Mouse (Mus musculus): ENCODE measurements around the gene Kdm4d. TPM values are rescaled to one million over a fixed set of nuclear protein-coding genes. Genes with fewer than 3 reads are reported as not detected.
"Not testable (repeated sequence)": the region's sequence is repeated elsewhere in the genome, so short reads cannot be mapped to it uniquely, and the experiment has no call there.

The Kdm4d gene
- 1 to 10 TPM; 2.0 to 2.9 (median 2.5) TPM for total RNA-seq (2022)

DNA sequence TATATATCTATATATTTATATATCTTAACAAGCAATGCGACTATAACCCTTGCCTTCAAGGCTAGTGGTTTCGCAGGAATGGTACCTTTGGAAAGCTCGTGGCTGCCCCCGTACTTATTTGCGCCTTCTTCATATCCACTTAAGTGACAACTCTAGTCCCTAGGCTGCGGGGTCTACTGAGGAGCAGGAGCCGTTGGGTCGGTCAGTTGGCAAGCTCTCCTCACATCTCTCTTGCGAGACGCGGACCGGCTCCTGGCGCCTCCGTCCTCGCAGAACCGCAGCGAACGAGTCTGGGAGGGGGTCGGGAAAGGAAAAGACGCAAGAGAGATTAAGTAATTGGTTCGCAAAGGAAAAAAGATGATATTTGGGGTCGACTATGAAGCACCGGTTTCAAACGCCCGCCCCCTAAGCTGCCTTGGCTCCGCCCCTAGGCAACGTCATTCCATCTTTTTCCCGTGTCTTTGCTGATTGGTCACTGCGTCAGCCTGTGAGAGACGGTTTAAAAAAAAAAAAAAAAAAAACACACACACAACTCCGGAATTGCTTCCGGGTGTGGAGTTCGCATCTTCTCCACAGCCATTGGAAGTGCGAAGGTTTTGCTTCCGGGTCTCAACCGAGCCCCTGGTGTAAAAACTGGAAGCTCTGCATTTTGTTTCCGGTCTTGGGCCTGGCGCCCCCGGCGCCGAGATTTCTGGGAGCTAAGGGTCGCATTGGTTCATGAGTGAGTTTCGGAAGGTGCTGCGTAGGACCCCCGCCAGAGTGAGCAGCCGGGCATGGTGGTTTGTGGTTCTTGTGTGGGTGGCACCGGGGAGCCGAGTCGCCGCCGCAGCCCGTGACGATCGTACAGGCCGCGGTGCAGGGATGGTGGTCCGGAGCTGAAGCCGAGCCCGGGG, at the start of gene Kdm4d, which contains the start of gene Cwc15:
Kdm4d (minus strand) TSS at position 460 of the 893 bp plus-strand sequence.
Cwc15 (plus strand) TSS at position 595 of the 893 bp plus-strand sequence.
- peak; percentile 85 to 98 for DNase-seq (ENCODE audit: low spot score in 2 of 2)

DNA sequence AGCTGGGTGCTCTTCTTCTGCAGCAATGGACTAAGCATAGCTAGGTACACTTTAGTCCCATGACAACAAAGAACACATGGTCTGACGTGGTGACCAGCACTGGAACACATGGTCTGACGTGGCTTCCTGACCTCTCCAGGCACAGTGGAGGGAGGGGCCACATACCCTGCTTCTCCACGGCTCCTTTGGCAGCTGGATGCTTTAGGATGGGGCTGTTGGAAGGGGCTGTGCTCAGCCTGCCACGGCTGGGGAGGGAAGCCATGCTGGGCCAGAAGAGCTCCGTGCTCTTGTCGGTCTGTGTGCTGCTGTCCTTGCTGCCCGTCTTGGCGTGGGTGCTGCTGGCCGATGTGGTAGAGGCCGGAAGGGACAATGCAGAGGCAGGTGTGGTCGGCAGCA, 48.1 kb upstream of the Kdm4d start:
- DNase-seq (ENCODE audit: low spot score in 2 of 2), result no peak

DNA sequence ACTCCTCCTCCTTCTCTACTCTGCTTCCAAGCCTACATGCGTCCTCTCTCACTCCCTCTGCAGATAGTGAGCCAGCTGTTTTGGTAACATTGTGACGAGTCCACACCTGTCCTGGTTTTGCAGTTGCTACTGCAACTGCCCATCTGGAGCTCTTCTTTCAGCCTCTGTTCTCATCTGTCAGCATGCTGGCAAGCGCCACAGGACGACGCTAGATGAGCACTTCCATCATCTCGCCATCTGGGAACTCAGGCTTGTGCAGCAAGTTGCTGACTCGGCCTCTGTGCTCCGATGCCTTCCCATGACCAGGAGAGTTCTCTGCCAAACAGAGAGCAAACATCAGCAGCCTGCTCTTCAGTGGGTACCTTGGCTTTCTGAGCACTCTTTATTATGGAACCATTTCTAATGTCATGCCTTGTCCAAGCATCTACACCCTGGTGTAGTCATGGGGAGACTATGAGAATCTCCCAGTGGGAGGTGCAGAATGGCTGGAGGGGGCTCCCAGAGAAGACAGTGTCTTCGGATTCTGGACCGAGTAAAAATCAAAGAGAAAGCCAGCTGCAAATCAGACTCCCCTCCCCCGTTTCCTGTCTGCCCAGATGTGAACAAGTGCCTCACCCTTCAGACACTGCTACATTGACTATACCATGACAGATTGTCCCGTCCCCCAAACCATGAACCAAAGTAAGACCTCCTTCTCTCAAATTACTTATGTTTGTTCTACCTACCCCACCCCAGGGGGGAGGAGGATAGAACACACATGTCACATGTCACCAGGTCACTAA, 47.5 kb upstream of the Kdm4d start:
- no peak for DNase-seq (ENCODE audit: low spot score in 2 of 2)

DNA sequence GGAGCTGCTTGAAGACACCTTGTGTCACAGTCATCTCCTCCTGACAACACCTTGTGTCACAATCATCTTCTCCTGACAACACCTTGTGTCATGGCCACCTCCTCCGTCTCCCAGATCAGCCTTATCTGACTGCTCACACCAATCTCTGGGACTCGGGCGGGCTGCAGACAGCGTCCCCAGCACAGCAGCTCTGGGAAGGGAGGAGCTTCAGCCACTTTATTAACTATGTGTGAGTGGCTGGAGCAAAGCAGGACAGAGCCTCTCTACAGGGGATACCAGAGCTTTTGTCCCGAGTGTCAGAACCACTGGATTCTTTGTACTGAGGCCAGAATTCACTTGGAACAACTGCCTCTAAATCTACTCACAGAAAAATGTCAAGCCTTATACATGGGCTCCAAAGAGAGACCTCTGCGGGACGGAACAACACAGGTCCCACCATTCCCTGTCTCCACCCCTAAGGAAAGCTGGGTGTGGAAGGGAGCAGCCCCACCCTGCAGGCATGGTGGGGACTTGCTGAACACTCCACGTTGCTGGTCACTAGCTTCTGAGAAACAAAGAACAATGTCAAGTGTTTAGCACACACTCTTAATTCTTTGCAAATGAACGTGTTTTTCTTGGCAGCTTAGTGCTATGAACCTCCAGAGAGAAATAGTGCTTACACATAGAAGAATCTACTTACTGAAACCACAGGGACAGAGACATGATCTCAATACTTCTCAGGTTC, 43.9 kb upstream of the Kdm4d start:
- no peak for DNase-seq (ENCODE audit: low spot score in 2 of 2)

DNA sequence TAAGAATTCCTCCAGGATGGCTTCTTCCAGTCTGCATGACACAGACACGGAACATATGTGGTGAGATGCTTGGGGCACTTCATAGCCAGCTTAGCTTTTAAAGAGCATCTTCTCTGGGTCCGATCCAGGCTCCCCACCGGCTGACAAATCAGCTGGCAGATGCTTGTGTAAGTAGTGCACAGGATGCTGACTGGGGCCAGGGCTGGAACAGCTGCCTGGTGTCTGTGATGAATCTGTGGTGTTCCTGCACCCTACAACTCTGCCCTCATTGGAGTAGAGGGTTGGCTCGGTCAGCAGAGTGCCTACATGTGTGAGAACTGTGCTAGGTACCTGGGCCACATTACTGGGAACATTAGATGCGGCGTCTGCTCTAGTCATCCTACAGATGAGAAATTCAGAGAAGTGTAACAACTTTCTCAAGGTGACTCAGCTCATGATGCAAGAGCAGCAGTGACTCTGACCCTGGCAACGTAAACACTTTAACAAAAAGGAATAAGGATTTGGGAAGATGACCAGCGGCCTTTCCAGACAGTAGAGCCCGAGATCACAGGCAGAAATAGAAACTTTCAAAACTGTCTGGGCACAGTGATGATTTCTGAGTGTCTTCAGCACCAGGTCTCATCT, 34.7 kb upstream of the Kdm4d start:
- DNase-seq (ENCODE audit: low spot score in 2 of 2), result no peak

DNA sequence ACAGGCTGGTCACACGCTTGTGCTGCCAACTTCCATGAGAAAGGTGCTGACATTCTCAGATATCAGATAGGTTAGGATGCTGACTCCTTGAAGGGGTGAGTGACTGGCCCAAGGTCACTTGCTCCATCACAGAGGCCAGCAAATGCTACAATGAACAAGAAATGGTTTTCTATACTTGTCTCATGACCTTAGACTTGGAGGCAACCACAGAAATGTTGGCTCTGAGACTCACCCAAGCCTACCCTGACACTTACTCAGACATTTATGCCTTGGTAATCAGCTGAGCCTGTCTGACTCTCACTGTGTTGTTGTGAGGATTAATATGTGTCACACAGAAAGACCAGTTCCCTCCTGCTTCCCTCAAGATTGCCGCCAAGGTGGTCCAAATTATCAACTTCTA, 33.4 kb upstream of the Kdm4d start:
- DNase-seq (ENCODE audit: low spot score in 2 of 2), result no peak

DNA sequence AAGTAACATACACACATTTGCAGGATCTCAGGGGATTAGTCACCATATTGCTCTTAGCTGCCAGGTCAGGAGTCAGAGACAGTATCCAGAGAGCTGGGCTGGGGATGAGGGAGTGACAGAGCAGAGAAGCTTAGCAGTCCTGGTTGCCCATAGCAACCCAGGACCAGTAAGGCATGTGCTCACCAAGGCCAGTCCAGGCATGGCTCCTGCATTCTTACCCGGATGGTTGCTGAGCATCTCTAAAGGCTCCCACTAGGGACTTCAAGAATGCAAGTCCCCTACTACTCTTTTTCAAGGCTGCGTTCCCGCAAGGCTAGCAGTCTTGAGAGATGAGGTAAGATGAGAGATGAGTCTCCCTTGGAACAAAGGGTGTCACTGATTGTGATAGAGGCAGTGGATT, 32.0 kb upstream of the Kdm4d start:
- DNase-seq (ENCODE audit: low spot score in 2 of 2), result no peak

DNA sequence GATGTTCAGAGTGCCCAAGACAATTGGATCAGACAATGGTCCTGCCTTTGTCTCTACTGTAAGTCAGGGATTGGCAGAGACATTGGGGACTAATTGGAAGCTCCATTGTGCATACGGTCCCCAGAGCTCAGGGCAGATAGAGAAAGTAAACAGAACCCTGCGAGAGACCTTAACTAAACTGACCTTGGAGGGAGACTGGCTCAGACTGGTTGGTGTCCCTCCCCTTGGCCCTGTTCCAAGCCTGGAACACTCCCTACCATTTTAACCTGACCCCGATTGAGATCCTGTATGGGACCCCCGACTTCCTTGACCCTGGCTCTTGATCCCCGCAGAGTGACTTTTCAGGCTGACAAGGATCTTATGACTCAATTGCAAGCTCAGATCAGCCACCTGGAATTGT, 29.7 kb upstream of the Kdm4d start:
- DNase-seq (ENCODE audit: low spot score in 2 of 2), result no peak

DNA sequence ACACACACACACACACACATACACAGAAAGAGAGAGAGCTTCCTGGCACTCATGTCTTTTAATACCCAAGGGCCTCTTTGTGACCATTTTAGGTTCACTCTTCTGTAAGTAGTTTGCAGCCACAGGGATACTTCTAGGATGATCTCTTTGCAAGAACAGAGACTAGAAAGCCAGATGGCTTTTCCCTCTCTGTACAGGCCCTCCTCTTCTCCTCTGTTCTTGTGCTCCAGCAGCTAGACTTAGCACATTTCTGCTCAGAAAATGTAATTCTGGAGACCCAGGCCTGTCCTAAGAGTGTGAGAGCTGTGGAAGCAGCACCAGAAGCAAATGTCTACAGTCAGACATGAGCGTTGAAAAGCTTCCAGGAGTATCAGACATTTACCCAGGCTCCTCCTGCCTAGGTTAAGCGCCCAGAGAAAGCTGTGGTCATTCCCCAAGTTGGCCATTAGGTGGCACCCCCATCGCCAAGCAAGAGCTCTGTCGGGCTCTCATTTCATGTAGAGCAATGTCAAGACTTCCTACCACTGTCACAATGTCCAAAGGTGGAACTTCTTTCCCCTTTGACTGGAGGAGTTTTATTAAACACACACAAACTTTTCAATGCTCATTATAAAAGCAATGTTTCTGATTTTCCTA, 23.2 kb upstream of the Kdm4d start:
- peak; percentile 51 to 63 for DNase-seq (ENCODE audit: low spot score in 2 of 2)

DNA sequence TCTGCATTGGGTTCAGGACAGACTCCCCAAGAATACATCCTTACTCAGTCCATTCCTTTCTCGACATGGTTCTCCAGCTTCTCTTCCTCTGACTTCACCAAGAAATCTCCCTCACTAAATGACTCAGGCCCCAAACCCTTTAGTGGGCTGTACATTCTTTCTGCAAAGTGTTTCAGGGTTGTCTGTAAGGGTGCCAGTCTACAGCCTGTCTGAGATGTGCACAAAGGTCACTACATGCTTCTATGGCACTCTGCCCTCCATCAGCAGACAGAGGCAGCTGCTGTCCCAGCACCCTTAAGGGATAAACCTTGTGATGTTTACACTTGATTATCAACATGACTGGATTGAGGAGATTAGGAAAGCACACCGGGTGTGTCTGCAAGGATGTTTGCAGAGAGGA, 21.4 kb upstream of the Kdm4d start:
- no peak for DNase-seq (ENCODE audit: low spot score in 2 of 2)

DNA sequence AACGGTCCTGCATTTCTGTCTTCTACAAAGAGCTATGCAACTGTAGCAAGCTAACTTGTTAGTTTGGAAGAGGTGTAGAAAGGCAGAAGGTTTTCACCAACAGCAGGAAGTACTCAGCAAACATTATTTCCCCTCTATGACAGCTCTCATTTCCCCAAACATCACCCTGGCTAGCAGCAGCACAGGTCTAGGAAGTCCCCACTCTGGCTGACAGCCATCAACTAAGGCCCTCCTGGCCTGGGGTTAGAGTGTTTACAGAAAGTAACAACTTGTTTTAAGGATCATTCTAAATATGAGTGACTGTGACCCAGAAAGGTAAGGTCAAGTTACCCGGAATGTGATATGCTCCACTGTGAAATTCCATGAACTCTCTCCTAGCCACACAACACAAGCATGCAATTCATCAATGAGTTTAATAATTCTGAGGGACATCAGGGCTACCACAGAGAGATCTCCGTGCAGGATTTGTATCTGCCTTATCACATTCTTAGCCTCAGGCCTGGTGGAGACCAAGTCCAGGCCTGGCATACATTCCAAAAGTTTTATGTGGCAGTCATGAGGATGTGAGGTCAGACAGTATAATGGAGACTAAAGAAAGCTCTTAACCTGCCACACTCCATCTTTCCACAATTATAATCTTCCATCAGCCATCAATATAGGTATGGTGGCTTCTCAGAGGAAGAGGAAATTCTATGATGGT, 20.8 kb upstream of the Kdm4d start:
- DNase-seq (ENCODE audit: low spot score in 2 of 2), result no peak

DNA sequence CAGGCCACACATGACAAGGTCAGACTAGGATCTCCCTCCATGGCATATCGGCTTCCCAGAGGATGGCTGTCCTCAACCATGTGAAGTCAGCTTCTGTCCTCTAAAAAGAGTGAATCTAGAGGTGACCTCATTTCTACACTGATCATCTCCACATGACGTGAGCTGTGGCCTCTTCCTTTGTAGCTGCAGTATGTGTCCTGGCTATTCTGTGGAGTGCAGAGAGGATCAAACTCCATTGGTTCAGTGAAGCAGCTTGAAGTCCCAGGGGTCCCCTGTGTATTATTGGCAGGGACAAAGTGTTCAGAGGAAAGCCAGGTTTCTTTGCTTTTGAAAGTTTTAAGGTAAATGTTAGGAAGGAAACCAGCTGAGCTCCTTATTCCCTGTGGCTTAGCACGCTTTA, 17.8 kb upstream of the Kdm4d start:
- no peak for DNase-seq (ENCODE audit: low spot score in 2 of 2)

DNA sequence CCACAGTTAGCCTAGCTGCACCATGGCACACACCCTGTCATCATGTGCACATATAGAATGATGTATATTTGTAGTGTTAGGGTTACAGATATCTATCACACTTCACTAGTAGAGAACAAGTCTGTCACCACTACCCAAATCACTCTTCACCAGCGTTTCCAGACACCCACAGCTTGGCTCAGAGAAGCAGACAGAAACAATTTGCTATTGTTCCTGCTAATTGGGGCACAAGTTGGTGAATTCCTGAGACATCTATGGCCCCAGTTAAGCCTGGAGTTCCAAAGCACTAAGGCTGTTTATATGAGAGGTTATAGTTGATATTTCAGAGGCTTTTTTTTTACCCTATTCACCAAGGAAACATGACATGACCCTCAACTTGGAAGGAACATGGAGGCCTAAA, 17.0 kb upstream of the Kdm4d start:
- DNase-seq (ENCODE audit: low spot score in 2 of 2), result no peak

DNA sequence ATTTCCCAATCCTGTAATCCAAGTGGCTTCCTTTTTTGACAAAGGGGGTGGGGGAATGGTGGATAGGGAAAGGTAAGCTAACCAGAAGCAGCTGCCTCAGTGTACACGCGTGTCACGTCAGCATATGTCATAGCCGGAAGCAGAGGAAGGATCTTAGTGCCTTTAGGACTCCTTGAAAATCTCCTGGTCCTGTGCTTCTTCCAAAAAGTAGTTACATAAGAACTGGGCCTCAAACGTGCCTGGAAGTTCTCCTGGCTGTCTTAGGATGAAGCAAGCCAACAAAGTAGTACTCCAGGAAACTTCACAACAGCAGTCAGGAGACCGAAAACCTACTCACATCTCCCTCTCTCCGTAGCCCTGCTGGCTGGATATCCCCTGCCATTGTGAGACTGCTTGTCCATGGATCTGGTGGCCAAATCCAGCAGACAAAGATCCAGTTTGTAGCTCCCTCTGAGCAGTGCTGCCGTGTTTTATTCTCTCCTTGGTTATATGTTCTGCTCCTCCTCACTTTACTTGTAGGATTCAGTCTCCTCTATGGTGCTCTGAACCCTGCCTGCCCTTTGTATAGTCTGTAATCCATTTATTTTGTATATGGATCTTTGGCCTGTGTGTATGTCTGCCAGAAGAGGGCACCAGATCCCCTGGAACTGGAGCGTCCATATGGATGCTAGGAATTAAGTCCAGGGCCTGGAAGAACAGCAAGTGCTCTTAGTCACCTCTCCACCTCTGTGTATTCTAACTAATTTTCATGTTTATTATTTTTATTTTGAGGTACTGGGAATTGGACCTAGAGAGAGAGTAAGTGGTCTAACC, 12.6 kb upstream of the Kdm4d start:
- peak in 1 of 2 experiments; percentile 9 for DNase-seq (ENCODE audit: low spot score in 2 of 2)

DNA sequence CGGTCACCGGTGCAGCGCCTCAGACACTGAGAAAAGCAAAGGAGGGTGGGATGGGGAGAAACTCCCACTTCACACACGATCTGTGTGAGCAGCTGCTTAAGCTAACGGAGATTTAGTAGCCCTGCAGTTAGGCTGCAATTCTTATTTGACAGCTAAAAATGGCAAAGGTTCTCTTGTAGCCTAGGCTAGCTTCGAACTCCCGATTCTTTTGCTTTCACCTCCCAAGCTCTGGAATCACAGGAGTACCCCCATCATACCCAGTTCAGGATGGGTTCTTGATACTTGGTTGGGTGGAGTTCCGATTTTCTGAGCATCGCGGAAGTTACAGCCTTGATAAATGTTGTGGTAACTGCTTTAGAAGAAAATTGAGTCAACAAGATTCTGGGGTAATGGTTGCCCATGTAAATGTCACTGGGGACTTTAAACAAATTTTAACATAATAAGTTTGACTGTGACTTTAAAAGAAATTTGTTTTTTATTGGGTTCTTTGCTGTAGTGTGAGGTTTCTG, 688 bp upstream of the Kdm4d start:
- DNase-seq (ENCODE audit: low spot score in 2 of 2), result no peak

DNA sequence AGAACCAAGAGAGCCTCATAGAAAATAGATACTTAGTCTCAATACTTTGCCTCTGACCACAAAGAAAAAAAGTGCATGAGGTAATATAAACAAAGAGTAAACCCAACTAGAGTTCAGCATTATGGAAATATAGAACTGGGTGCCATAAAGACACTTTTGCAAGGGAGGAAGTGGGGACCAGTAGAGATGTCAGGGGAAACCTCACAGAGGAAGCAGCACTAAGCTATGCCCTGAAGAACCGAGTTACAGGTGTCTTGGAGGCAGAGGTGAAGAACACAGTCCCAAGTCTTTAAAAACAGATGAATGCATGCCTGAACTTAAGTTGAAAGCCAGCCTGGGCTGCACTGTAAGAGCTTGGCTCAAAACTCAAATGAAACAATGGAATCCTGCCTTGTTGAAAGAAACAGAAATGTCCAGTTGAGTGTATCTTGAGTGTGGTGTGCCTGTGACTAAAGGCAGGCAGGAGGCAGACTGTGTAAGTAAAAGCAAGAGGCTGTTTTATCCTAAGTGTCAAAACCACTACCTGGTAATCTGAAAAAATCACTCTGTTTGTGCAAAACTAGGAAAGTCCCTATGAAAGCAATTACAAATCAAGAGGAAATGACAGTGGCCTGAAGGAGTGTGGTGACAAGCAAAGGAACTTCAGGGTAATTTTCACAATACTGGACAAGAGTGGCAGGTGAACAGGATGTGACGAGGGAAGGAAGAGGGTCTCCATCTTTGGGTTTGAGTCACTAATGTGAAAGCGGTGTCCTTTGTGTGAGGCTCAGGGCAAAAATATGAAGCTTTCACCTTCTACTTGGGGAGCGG, 1.2 kb downstream of the Kdm4d start:
- no peak for DNase-seq (ENCODE audit: low spot score in 2 of 2)

DNA sequence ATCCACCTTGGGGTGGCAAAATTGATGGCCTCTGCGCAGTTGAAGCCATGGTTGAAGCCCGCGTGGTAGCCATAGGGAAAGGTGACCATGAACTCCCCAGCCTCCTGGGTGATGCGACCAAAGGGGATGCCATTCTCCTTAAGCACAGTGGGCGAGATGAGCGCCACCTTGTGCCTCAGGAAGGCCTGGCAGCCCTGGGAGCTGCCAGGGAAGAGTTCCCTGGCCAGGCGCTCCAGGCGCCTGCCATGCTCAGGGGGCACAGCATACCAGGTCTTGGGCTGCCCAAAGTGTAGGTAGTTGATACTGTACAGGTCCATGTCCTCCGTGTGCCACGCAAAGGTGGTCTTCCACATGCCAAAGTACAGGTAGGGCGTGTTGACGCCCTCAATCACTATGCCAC, 36.6 kb downstream of the Kdm4d start:
- not testable (repeated sequence) for DNase-seq (ENCODE audit: low spot score in 2 of 2)

DNA sequence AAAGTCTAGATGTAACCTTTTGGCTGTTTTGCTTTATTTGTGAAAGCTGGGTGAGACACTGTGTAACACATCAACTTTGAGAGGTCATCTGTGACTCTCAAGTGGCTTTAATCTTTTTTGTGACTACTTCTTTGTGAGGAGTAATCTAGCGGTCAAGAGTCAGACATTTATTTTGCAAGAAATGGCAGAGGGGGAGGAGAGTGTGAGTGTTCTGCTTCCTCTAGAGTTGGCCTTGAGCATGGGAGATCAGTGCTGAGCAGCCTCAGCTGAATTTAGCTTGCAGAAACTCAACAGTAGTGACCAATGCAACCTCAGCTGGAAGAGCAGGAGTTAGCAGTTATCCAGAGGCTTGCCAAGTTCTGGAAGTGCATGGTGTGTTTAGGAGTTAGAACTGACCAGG, 37.7 kb downstream of the Kdm4d start:
- DNase-seq (ENCODE audit: low spot score in 2 of 2), result not testable (repeated sequence)
